Mouse (Mus musculus) hindbrain, embryonic 10.5 days (tissue): ENCODE data around the gene Dclre1b. TPM values are rescaled to one million over a fixed set of nuclear protein-coding genes. Genes with fewer than 3 reads are reported as not detected.
"Not testable (repeated sequence)": the region's sequence is repeated elsewhere in the genome, so short reads cannot be mapped to it uniquely, and the experiment has no call there.

Experiments used
- DNase-seq: peaks from one replicate; pipeline ENCODE4 v3.0.0-alpha.2; 2017; ENCODE audit warnings: low spot score
- H3K27ac ChIP-seq: fragments of 300-500 bp; sonication (generic); 2 replicates; pipeline ENCODE4 v1.5.1; 2016; ENCODE audit warnings: mild to moderate bottlenecking, moderate library complexity
- H3K27me3 ChIP-seq: fragments of 300-500 bp; sonication (generic); 2 replicates; pipeline ENCODE4 v1.6.1; 2016; ENCODE audit warnings: mild to moderate bottlenecking; ENCODE audit not compliant: poor library complexity, insufficient read depth, severe bottlenecking
- H3K36me3 ChIP-seq: fragments of 300-500 bp; sonication (generic); 2 replicates; pipeline ENCODE4 v1.6.1; 2016; ENCODE audit warnings: mild to moderate bottlenecking, moderate library complexity
- H3K4me1 ChIP-seq: fragments of 300-500 bp; sonication (generic); replicated peaks from 2 replicates; pipeline ENCODE4 v1.6.1; 2016; ENCODE audit warnings: mild to moderate bottlenecking
- H3K4me3 ChIP-seq: fragments of 300-500 bp; sonication (generic); 2 replicates; pipeline ENCODE4 v1.5.1; 2016; ENCODE audit warnings: mild to moderate bottlenecking, moderate library complexity
- H3K9me3 ChIP-seq: fragments of 300-500 bp; sonication (generic); 2 replicates; pipeline ENCODE4 v1.6.1; 2016; ENCODE audit warnings: mild to moderate bottlenecking, moderate library complexity
- WGBS: fragments of 180-500 bp; shearing (Covaris S2); methylation state at CpG from one replicate; pipeline ENCODE4 v1.1.7; 2016; 5-methylcytosine and 5-hydroxymethylcytosine counted together
- polyA plus RNA-seq: library from polyadenylated mRNA; unstranded; fragments of >200 nt; fragmentation: Nextera tagmentation; extraction: Ambion mirVana; gene quantifications from 2 replicates; pipeline ENCODE4 v1.2.1, GENCODE M21; 2016

Dclre1b gene
- 29.3 and 40.6 TPM in 2 replicates for polyA plus RNA-seq

- Histone ChIP-seq H3K4me3 (peak within 1 kb of the TSS; percentile 81), H3K27ac (peak within 1 kb of the TSS; percentile 94), H3K4me1 (peaks cover 20% of the 10 kb centered on the region), H3K27me3 (no peaks in the 10 kb centered on the region), H3K9me3 (no peaks in the 10 kb centered on the region), H3K36me3 (peaks cover 38% of the 10 kb centered on the region)
- peak; percentile 95 for DNase-seq
- under 1% methylated on average over 61 of the region's 70 CpGs for WGBS
These were observed at the start of gene Dclre1b, which contains the start of the genes Ap4b1 and Gm43064 for GRCm38 (mm10) chr3:103808891-103809798. TSS of gene Dclre1b (minus strand) at chr3:103809444. TSS of gene Ap4b1 (plus strand) at chr3:103809520. TSS of gene Gm43064 (plus strand) at chr3:103809573.

DNA sequence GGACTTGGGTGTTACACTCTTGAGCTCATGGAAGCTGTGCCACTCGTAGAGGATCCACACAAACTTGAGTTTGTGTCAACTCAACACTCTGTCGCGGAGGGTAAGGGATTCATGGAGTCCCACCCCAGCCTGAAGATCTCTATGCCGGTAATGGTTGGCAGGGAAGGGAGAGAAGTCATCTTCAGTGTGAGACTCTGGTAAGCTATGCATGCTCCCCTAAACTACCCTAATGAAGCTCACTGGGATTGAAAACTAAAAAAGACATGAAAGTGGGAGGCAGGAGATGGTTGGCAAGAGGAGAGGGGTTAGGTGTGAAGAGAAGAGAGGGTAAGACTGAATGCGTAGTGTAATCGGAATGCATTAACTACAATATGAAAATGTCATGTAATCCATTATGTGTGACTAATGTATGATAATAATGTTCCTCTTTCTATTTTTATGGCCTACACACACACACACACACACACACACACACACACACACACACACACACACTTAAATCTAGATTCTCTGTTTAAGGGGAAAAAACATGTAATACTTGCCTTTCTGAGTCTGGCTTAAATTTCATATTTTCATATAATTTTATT lies 48.8 kb upstream of the Dclre1b start:
- Histone ChIP-seq H3K36me3 (no peaks in the 10 kb centered on the region), H3K27ac (no peak overlapping the region), H3K4me3 (no peak overlapping the region), H3K4me1 (no peaks in the 10 kb centered on the region), H3K9me3 (no peaks in the 10 kb centered on the region), H3K27me3 (no peaks in the 10 kb centered on the region)
- DNase-seq = no peak
- 91% methylated on average over 6 of the region's 6 CpGs for WGBS

GRCm38 (mm10) chr3:103857036-103857805 lies 48.0 kb upstream of the Dclre1b start:
- Histone ChIP-seq H3K4me3 (no peak overlapping the region), H3K9me3 (no peaks in the 10 kb centered on the region), H3K36me3 (no peaks in the 10 kb centered on the region), H3K27me3 (no peaks in the 10 kb centered on the region), H3K4me1 (no peaks in the 10 kb centered on the region), H3K27ac (no peak overlapping the region)
- 87% methylated on average over 7 of the region's 7 CpGs for WGBS
- DNase-seq = no peak

- Histone ChIP-seq H3K27ac (no peak overlapping the region), H3K27me3 (no peaks in the 10 kb centered on the region), H3K9me3 (no peaks in the 10 kb centered on the region), H3K4me3 (no peak overlapping the region), H3K36me3 (no peaks in the 10 kb centered on the region), H3K4me1 (no peaks in the 10 kb centered on the region)
- no peak for DNase-seq
- 65% methylated on average over 8 of the region's 8 CpGs for WGBS
These were observed 44.6 kb upstream of the Dclre1b start for GRCm38 (mm10) chr3:103853804-103854203.

GRCm38 (mm10) chr3:103852565-103853299 lies 43.5 kb upstream of the Dclre1b start:
- H3K4me1 ChIP-seq = no peaks in the 10 kb centered on the region
- no peaks in the 10 kb centered on the region for H3K27me3 ChIP-seq
- H3K36me3 ChIP-seq = no peaks in the 10 kb centered on the region
- no peak for DNase-seq
- no peak overlapping the region for H3K27ac ChIP-seq
- H3K4me3 ChIP-seq = no peak overlapping the region
- WGBS = 79% methylated on average over 3 of the region's 3 CpGs
- H3K9me3 ChIP-seq = no peaks in the 10 kb centered on the region

DNA sequence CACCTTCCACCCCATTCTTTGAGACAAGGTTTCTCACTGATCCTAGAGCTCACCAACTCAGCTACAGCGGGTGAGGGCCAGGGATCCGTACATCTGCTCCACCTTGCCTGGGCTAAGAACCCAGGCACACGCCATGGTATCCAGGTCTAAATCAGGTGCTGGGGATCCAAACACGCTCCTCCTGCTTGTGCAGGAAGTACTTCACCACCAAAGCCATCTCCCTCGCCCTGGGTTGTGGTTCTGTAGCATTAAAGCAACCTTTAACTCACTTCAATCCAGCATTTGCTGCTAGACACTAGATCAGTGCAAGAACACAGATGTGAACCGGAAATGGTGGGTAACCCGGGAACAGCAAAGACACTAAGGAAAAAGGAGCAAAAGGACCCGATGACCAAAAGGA lies 42.6 kb upstream of the Dclre1b start:
- WGBS = 93% methylated on average over 8 of the region's 8 CpGs
- no peak for DNase-seq
- Histone ChIP-seq H3K4me3 (no peak overlapping the region), H3K9me3 (no peaks in the 10 kb centered on the region), H3K4me1 (no peaks in the 10 kb centered on the region), H3K36me3 (no peaks in the 10 kb centered on the region), H3K27me3 (no peaks in the 10 kb centered on the region), H3K27ac (no peak overlapping the region)

DNA sequence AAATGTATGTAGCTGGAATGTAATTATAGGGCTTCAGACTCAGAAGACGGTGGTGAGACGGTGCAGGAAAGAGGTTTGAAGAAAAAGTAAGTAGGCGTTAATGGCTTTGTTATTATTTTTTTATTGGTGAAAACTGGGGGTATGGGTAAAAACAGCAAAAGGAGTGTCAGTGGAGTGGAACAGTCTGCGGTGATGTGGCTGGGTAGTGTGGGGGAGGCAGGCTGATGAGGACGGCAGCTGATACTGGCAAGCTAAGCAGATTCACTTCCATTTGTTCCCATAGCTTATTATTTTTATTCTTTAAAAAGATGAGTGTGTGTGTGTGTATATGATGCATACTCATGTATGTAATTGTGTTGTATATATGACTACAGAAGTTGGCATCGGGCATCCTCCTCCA lies 42.2 kb upstream of the Dclre1b start:
- no peaks in the 10 kb centered on the region for H3K36me3 ChIP-seq
- H3K4me1 ChIP-seq = no peaks in the 10 kb centered on the region
- H3K27ac ChIP-seq = no peak overlapping the region
- DNase-seq = no peak
- no peaks in the 10 kb centered on the region for H3K9me3 ChIP-seq
- WGBS = 95% methylated on average over 6 of the region's 6 CpGs
- no peaks in the 10 kb centered on the region for H3K27me3 ChIP-seq
- H3K4me3 ChIP-seq = no peak overlapping the region

- Histone ChIP-seq H3K9me3 (no peaks in the 10 kb centered on the region), H3K4me1 (no peaks in the 10 kb centered on the region), H3K27ac (no peak overlapping the region), H3K27me3 (no peaks in the 10 kb centered on the region), H3K36me3 (no peaks in the 10 kb centered on the region), H3K4me3 (no peak overlapping the region)
- WGBS = 84% methylated on average over 9 of the region's 9 CpGs
- DNase-seq = no peak
These were observed 41.6 kb upstream of the Dclre1b start for GRCm38 (mm10) chr3:103850644-103851363.

DNA sequence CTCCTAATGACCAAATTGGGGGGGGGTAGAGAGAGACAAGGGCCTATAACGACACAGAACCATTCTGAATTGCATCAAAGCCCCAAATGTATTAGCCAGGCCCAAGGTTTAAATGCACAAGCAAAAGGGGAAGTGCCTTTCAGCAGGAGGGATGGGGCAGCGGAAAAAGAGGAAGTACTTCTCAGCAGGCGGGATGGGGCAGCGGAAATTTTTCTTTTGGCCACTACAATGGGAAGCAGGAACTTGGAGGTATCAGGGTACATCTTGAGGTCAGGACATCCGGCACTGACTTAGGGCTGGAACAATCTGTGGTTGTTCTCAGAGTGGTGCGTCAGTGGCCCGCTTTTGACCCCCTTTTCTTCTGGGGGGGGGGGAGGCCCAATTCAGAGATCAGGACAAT lies 31.7 kb upstream of the Dclre1b start:
- H3K27me3 ChIP-seq, H3K4me3 ChIP-seq, H3K9me3 ChIP-seq, H3K4me1 ChIP-seq, H3K36me3 ChIP-seq, DNase-seq, H3K27ac ChIP-seq: not testable (repeated sequence)
- WGBS = 91% methylated on average over 7 of the region's 7 CpGs

- H3K4me1 ChIP-seq, H3K27me3 ChIP-seq, H3K36me3 ChIP-seq, H3K4me3 ChIP-seq, DNase-seq, H3K27ac ChIP-seq, H3K9me3 ChIP-seq: not testable (repeated sequence)
- 73% methylated on average over 3 of the region's 3 CpGs for WGBS
These were observed 31.0 kb upstream of the Dclre1b start for GRCm38 (mm10) chr3:103840195-103840594.

DNA sequence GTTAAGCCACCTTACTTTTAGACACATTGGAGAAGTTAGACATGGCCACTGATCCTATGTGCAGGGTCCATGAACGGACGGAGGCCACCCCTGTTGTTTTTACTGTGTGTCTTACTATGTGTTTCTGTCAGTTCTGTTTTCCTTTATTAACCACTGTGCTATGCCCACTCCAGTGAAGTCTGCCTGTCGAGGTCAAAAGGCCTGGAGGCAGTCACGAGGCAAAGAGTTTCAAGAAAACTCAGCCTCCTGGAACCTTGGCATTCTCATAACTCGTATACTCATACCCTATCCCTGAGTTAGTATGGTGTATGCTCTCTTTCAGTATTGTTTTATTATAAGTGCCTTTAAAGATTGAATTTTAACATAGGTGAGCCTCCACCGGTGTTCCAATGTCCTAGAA lies 30.5 kb upstream of the Dclre1b start:
- Histone ChIP-seq H3K27me3 (no peaks in the 10 kb centered on the region), H3K36me3 (no peaks in the 10 kb centered on the region), H3K4me3 (no peak overlapping the region), H3K9me3 (no peaks in the 10 kb centered on the region), H3K4me1 (no peaks in the 10 kb centered on the region), H3K27ac (no peak overlapping the region)
- 88% methylated on average over 6 of the region's 6 CpGs for WGBS
- DNase-seq = no peak

DNA sequence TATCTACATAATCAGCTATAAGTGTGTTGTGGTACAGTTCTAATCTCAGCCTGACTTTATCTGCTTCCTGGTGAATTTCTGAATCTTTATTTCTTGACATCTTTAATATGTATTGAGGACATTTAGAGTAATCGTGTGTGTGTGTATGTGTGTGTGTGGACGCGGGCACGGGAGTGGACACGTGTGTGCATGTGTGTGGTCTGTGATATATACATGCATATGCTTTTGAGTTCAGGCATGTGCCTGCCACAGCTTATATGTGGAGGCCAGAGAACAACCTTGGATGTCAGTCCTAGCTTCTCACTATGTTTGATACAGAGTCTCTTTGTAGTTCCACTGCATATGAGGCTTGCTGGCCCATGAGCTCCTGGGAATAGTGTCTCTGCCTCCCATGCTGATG lies 27.2 kb upstream of the Dclre1b start:
- Histone ChIP-seq H3K4me3 (no peak overlapping the region), H3K27me3 (no peaks in the 10 kb centered on the region), H3K9me3 (no peaks in the 10 kb centered on the region), H3K36me3 (no peaks in the 10 kb centered on the region), H3K27ac (no peak overlapping the region), H3K4me1 (no peaks in the 10 kb centered on the region)
- WGBS = 98% methylated on average over 5 of the region's 5 CpGs
- DNase-seq = no peak
